Mouse (Mus musculus) kidney, postnatal 14 days (tissue): ENCODE measurements around the gene Khnyn.

Experiments used
- DNase-seq: peaks from one replicate; pipeline ENCODE4 v3.0.0; 2022; ENCODE audit warnings: mixed read lengths

Khnyn gene

GRCm38 (mm10) chr14:55884713-55885113, at the start of gene Khnyn:
Gene Khnyn, plus strand, starts transcription at chr14:55884947.
- DNase-seq, result peak; percentile 97

- DNase-seq, result no peak
Measured at GRCm38 (mm10) chr14:55838312-55838711, 46.4 kb upstream of the Khnyn start.

DNA sequence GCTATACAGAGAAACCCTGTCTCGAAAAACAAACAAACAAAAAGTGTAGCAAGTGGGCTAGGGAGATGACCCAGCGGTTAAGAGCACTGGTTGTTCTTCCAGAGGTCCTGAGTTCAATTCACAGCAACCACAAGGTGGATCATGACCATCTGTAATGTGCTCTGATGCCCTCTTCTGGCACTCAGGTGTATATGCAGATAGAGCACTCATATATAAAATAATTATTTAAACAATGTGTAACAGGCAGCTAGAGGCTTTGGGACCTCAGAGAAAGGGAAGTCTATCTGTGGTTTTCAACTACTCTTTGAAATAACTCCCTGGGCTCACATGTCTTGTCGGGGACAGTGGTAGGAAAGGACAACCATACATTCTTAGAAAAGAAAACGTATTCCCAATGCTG, 46.0 kb upstream of the Khnyn start:
- DNase-seq, result no peak

DNA sequence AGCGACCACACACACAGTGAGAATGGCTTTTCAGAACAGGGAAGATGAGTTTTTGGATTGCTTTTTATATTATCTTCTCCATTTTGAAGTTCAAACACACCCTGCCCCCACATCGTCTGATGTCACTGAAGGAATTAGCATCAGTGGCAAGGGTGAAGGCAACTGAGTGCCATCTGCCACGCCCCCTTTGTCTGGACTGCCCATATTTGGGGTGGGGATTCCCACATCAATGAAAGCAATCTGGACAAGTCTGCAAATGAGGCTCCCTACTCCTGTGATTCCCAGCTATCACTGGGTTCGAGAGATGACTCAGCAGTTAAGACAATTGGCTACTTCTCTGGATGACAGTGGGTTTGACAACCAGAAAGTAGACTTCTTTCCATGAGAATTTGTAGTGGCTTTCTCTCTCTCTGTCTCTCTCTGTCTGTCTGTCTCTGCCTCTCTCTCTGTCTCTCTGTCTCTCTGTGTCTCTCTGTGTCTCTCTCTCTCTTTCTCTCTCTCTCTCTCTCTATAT, 43.8 kb upstream of the Khnyn start:
- DNase-seq, result no peak

GRCm38 (mm10) chr14:55842794-55843193, 42.0 kb upstream of the Khnyn start:
- no peak for DNase-seq

DNA sequence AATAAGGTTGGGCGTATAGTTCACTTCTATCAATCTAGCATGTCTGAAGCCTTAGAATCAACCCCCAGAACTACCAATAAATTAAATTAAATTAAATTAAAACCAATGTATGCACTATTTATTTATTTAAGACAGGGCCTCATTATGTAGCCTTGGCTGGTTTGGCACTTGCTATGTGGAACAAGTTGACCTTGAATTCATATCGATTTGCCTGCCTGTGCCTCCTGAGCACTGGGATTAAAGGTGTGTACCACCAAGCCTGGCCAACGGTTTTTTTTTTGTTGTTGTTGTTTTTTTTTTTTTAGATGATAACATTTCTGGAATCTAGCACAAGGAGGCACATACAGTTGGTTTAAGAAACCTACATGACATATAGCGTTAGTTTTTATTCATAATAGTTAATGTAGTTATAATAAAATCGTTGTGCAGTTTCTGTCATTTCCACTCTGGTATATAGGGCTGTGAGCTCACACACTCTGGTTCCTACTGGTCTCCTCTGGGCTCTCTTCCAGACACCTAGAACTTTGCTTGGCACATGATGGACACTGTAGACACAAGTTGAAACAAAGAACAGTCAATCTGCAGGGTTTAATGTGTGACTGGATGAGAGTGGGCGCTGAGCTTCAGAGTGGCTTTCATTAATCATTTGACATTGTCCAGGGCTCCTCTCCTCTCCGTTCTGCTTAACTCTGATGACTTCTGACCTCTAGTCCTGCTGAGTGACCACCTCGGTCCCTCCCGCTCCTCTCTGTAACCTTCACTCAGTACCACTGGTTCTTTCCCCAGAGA, 39.0 kb upstream of the Khnyn start:
- peak; percentile 70 for DNase-seq

- no peak for DNase-seq
Measured at GRCm38 (mm10) chr14:55850885-55851284, 33.9 kb upstream of the Khnyn start.

DNA sequence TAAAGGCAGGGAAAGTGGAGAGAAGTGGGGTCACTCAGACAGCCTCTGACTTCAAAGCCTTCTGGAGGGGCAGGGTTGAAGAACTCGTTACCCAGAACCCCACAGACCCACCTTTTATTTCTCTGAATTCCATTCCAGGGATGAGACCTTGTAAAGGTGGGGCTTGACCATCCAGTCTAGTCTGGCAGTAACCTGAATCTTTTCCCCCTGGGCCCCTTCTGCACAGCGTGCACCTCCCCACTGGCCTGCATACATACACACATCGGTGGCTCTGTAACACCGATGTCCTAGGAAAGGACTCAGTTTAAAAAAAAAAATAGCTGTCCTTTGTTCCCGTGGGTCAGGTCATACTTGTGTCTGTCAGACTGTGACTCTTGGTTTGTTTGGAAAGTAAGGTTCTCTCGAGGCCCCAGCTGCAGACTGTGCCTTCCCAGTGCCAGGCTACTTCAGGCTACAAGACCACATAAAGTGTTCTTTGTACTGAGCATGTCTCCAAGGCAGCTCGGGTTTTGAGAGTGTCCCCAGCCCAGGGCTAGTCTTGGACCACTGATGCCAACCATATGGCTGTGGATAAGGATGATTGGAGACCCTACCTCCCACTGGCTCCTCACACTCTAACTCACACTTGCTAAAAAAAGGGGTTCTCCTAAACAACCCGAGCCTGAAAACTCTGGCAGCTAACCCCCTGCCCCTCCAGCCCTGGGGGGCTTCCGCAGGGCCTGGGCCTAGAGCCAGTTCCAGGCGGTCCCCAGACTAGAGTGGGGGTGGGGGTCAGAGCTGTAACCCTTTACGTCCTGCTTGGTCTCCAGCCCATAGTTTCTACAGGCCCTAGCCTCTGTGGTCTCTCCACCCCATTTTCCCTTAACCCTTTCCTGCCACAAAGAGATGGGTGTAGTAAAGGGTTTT, 31.8 kb upstream of the Khnyn start:
- peak; percentile 66 for DNase-seq

DNA sequence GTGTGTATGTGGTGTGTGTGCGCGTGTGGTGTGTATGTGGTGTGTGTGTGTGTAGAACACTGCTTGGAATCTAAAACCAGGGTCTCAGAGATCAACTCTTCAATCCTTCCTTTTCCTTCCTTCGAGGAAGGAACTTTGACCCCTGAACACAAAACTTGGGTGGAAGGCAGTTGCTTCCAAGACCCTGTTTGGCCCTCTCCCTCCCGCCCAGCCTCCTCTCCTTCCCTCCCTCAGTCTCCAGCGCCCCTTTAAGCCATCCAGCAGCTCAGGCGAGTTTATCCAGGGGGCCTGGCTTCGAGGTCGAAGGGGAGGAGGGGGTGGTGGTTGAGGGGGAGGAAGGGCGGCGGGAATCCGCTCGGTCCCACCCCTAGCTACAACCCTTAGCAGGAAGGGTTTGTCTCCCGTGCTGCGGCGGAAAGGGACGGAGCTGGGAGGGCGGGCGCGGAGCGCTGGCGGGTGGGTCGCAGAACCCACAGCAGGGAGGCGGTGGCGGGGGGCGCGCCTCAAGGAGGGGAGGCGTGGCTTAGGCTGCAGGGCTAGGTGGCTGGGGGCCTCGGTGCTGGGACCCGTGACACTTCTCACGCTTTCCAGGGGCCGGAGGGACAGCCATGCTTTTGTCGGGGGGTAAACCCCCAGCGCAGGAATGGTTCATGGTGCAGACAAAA, 31.0 kb upstream of the Khnyn start, which contains the start of gene Nynrin:
Nynrin (plus strand) TSS at position 390 of the 665 bp plus-strand sequence.
- DNase-seq, result peak; percentile 91

- no peak for DNase-seq
Measured at GRCm38 (mm10) chr14:55854406-55855100, 30.2 kb upstream of the Khnyn start.

- peak; percentile 76 for DNase-seq
Measured at GRCm38 (mm10) chr14:55855101-55855561, 29.6 kb upstream of the Khnyn start.

GRCm38 (mm10) chr14:55857588-55857987, 27.2 kb upstream of the Khnyn start:
- DNase-seq, result no peak

DNA sequence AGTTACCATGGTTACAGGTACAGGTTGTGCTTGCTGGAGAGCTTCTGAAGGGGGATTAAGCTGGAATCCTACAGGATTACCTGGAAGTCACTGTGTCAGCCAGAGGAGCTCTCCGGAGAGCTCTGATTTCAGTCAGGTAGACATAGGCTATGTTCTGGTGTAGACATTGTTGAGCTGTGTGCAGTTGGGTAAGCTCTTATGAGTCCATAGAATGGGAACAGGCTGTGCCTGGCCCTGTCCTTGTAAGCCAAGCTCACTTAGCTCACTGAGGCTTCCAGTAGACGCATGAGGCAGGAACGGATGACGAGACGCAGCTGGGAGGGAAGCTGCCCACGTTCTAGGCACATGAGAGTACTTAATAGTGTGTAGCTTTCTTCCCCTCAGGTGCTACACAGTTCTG, 22.6 kb upstream of the Khnyn start:
- DNase-seq, result no peak

DNA sequence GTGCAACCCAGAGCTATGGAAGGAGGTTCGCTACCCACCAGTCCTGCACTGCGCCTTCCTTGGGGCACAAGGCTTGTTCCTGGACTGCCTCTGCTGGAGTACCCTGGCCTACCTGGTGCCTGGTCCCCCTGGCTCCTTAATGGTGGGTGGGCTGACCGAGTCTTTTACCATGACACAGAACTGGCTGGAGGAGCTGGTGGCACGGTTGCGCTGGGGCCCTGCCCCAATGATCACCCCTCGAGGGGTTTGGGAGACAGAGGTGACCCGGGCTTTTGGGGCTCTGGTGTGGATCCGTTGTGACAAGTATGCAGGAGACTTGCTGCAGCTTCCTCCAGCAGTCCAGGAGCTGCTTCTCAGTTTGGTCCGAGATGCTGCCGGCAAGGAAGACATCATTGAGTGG, 21.8 kb upstream of the Khnyn start:
- DNase-seq, result no peak

DNA sequence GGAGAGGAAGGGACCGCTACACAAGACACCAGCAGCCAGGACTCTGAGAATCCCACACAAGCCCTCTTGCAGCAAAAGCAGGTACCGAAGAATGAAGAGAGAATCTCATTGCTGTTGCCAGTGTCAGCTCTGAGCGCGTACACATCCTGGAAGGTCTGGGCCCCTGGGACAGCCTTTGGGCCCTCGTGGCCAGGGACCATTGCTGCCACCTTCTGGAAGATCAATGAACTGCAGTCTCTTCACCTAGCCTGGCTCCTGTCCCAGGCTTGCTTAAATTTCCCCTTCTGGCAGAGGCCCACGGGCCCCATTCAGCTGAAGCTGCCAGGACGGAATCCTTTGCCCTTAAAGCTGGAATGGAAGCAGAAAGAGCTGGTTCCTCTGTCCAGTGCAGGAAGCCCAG, 21.0 kb upstream of the Khnyn start:
- DNase-seq, result peak; percentile 87

- DNase-seq, result peak; percentile 67
Measured at GRCm38 (mm10) chr14:55866962-55867361, 17.8 kb upstream of the Khnyn start.

- DNase-seq, result no peak
Measured at GRCm38 (mm10) chr14:55868230-55869026, 16.3 kb upstream of the Khnyn start.

- DNase-seq, result no peak
Measured at GRCm38 (mm10) chr14:55869538-55869937, 15.2 kb upstream of the Khnyn start.

DNA sequence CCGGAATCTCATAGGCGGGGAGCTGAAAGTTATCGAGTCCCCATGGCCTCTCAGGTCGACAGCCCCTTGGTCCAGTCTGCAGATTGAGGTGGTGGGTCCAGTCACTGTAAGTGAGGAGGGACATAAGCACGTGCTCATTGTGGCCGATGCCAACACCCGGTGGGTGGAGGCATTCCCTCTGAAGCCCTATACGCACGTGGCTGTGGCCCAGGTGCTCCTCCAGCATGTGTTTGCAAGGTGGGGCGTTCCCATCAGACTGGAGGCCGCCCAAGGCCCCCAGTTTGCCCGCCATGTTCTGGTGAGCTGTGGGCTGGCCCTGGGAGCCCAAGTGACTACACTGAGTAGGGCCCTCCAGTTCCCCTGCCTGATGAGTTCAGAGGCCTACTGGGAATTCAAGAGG, 12.7 kb upstream of the Khnyn start:
- no peak for DNase-seq

DNA sequence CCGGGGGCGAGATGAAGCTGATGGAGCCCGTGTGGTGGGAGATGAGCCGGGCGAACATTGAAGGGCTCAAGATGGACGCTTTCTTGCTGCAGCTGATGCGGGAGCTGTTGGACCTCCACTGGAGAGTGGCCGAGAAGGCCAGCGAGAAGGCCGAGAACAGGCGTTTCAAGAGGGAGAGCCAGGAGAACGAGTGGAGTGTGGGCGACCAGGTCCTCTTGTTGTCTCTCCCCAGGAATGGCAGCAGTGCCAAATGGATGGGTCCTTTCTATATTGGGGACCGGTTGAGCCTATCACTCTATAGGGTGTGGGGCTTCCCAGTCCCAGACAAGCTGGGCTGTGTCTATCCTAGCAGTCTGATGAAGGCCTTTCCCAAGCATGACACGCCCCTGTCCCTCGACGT, 12.2 kb upstream of the Khnyn start:
- DNase-seq, result no peak

GRCm38 (mm10) chr14:55873242-55873713, 11.5 kb upstream of the Khnyn start:
- DNase-seq, result no peak
